Mouse (Mus musculus) layer of hippocampus, adult 8-10 months (tissue): ENCODE data around the gene Dpp6. TPM values are rescaled to one million over a fixed set of nuclear protein-coding genes. Genes with fewer than 3 reads are reported as not detected.

Experiments used
- DNase-seq, 2 experiments: peaks; one replicate each; pipeline ENCODE4 v3.0.0; 2022; ENCODE audit warnings: low spot score in 2 of 2
- total RNA-seq, 4 experiments: library from RNA; stranded (reverse); gene quantifications; 2 replicates each; pipeline ENCODE4 v1.2.4; 2022

Dpp6 gene
- total RNA-seq, 4 experiments from 2014 or later = 223 to 261 (median 243) TPM

GRCm38 (mm10) chr5:27194157-27194556 is 377.2 kb downstream of the Dpp6 start:
- DNase-seq = no peak

- no peak for DNase-seq
Measured at GRCm38 (mm10) chr5:27194975-27195374, 378.0 kb downstream of the Dpp6 start.

GRCm38 (mm10) chr5:27200581-27201341 is 383.8 kb downstream of the Dpp6 start:
- DNase-seq = peak; percentile 30 to 44

GRCm38 (mm10) chr5:27203131-27203530 is 386.1 kb downstream of the Dpp6 start:
- peak; percentile 46 to 48 for DNase-seq

GRCm38 (mm10) chr5:27204721-27205120 is 387.7 kb downstream of the Dpp6 start:
- no peak for DNase-seq

GRCm38 (mm10) chr5:27205754-27206153 is 388.8 kb downstream of the Dpp6 start:
- no peak for DNase-seq

GRCm38 (mm10) chr5:27206213-27206612 is 389.2 kb downstream of the Dpp6 start:
- no peak for DNase-seq

GRCm38 (mm10) chr5:27220116-27220515 is 403.1 kb downstream of the Dpp6 start:
- no peak for DNase-seq

GRCm38 (mm10) chr5:27242078-27242477 is 425.1 kb downstream of the Dpp6 start:
- no peak for DNase-seq

GRCm38 (mm10) chr5:27243226-27243625 is 426.2 kb downstream of the Dpp6 start:
- DNase-seq = no peak

GRCm38 (mm10) chr5:27247793-27248192 is 430.8 kb downstream of the Dpp6 start:
- no peak for DNase-seq

- DNase-seq = no peak
Measured at GRCm38 (mm10) chr5:27248685-27249084, 431.7 kb downstream of the Dpp6 start.

- DNase-seq = no peak
Measured at GRCm38 (mm10) chr5:27249951-27250350, 432.9 kb downstream of the Dpp6 start.

- no peak for DNase-seq
Measured at GRCm38 (mm10) chr5:27250906-27251305, 433.9 kb downstream of the Dpp6 start.

- DNase-seq = no peak
Measured at GRCm38 (mm10) chr5:27251361-27251760, 434.4 kb downstream of the Dpp6 start.

GRCm38 (mm10) chr5:27255247-27255646 is 438.2 kb downstream of the Dpp6 start:
- no peak for DNase-seq

- no peak for DNase-seq
Measured at GRCm38 (mm10) chr5:27258636-27259035, 441.6 kb downstream of the Dpp6 start.

GRCm38 (mm10) chr5:27261746-27262727 is 445.0 kb downstream of the Dpp6 start:
- DNase-seq = peak; percentile 79 to 83

- DNase-seq = no peak
Measured at GRCm38 (mm10) chr5:27262751-27263150, 445.7 kb downstream of the Dpp6 start.

GRCm38 (mm10) chr5:27265281-27265680 is 448.3 kb downstream of the Dpp6 start:
- DNase-seq = no peak

GRCm38 (mm10) chr5:27271336-27271735 is 454.3 kb downstream of the Dpp6 start:
- no peak for DNase-seq

- DNase-seq = no peak
Measured at GRCm38 (mm10) chr5:27274781-27275395, 457.9 kb downstream of the Dpp6 start.
